ENCODE assay signal across 11 mouse cellular contexts in genomic region chr11:115052206-115052605, GRCm38 (mm10). TPM values are rescaled to one million over a fixed set of nuclear protein-coding genes. Genes with fewer than 3 reads are reported as not detected.
DNase-seq lines count a peak whose midpoint lies in the region; ATAC-seq lines count a peak whose summit lies in the region.
"Had no signal": no experiment of that assay in that cellular context is flagged by ENCODE, and none has a peak within 500 bp of the region (broad histone marks: within the 10 kb centered on the region; RNA-seq: fewer than 3 reads in every experiment).

No protein-coding gene starts in this region.

- 1% methylated on average over 9 of the region's 9 CpGs for WGBS in kidney, embryonic 14.5 days
- WGBS in embryonic facial prominence, embryonic 10.5 days = 3% methylated on average over 9 of the region's 9 CpGs

- H3K27ac ChIP-seq in kidney, embryonic 14.5 days (ENCODE audit: low read depth, low read length) = no peak overlapping the region
- H3K27ac ChIP-seq in embryonic facial prominence, embryonic 10.5 days (replicated peaks) = no peak overlapping the region
- H3K27ac ChIP-seq: embryonic facial prominence, embryonic 12.5 days had no signal

- no peaks in the 10 kb centered on the region for H3K27me3 ChIP-seq in kidney, embryonic 14.5 days (ENCODE audit: control insufficient read depth, insufficient read depth, low read length)
- no peaks in the 10 kb centered on the region for H3K27me3 ChIP-seq in embryonic facial prominence, embryonic 10.5 days (replicated peaks; ENCODE audit: low read depth, poor library complexity, severe bottlenecking)
- H3K27me3 ChIP-seq: embryonic facial prominence, embryonic 12.5 days had no signal

- no peaks in the 10 kb centered on the region for H3K4me1 ChIP-seq in kidney, embryonic 14.5 days (ENCODE audit: control insufficient read depth, insufficient read depth, low read length)
- no peaks in the 10 kb centered on the region for H3K4me1 ChIP-seq in embryonic facial prominence, embryonic 10.5 days
- H3K4me1 ChIP-seq: embryonic facial prominence, embryonic 12.5 days had no signal

- no peak overlapping the region for H3K9ac ChIP-seq in kidney, embryonic 14.5 days (ENCODE audit: low read depth, low read length)
- H3K9ac ChIP-seq: embryonic facial prominence, embryonic 12.5 days had no signal

- no peak overlapping the region for H3K4me2 ChIP-seq in kidney, embryonic 14.5 days (replicated peaks; ENCODE audit: low read depth, low read length)
- H3K4me2 ChIP-seq: embryonic facial prominence, embryonic 12.5 days had no signal

- no peak overlapping the region for H3K4me3 ChIP-seq in kidney, embryonic 14.5 days (ENCODE audit: low read length)
- H3K4me3 ChIP-seq in embryonic facial prominence, embryonic 10.5 days = no peak overlapping the region
- H3K4me3 ChIP-seq: embryonic facial prominence, embryonic 12.5 days had no signal

- H3K9me3 ChIP-seq in kidney, embryonic 14.5 days (ENCODE audit: control insufficient read depth, low read length) = no peaks in the 10 kb centered on the region
- H3K9me3 ChIP-seq in embryonic facial prominence, embryonic 10.5 days = no peaks in the 10 kb centered on the region
- H3K9me3 ChIP-seq: embryonic facial prominence, embryonic 12.5 days had no signal

- peak; percentile 9 for DNase-seq in kidney, adult 11 months
- peak; percentile 90 for DNase-seq in R1 (ENCODE audit: low read depth, low spot score)
- DNase-seq in embryonic facial prominence, embryonic 10.5 days (ENCODE audit: low spot score) = peak; percentile 76
- no peak for DNase-seq in layer of hippocampus, adult 8-10 months (ENCODE audit: low spot score in 2 of 2)
- DNase-seq in spleen, postnatal 36 days (ENCODE audit: low spot score in 2 of 2) = no peak
- no peak for DNase-seq in gastrocnemius, postnatal 25 days

- H3K36me3 ChIP-seq in kidney, embryonic 14.5 days (ENCODE audit: control insufficient read depth, insufficient read depth, low read length) = no peaks in the 10 kb centered on the region
- no peaks in the 10 kb centered on the region for H3K36me3 ChIP-seq in embryonic facial prominence, embryonic 10.5 days (replicated peaks)
- H3K36me3 ChIP-seq: embryonic facial prominence, embryonic 12.5 days had no signal

- no peak for ATAC-seq in kidney, embryonic 14.5 days (ENCODE audit: low FRiP score, low TSS enrichment)
- ATAC-seq in megakaryocyte-erythroid progenitor cell, adult 5-6 weeks (replicated peaks; ENCODE audit: low FRiP score, low TSS enrichment, poor library complexity, severe bottlenecking) = peak; percentile 60

RNA-seq across cellular contexts. Expression of gene Cd300ld3, which starts 4.0 kb away (rescaled TPM):
- not detected in 2 replicates for polyA plus RNA-seq in kidney, embryonic 14.5 days (2014; fragmentation: Nextera tagmentation; extraction: Ambion mirVana)
- polyA plus RNA-seq in embryonic facial prominence, embryonic 10.5 days (2016; fragmentation: Nextera tagmentation; extraction: Ambion mirVana) = not detected in 2 replicates
- total RNA-seq in megakaryocyte-erythroid progenitor cell, adult 5-6 weeks (2014; fragmentation: Nextera tagmentation) = not detected in 2 replicates
- 1.3 TPM in 1 of 2 replicates, not detected in the other for total RNA-seq in megakaryocyte-erythroid progenitor cell, adult 5-6 weeks (2017)
- 1 to 10 TPM in 2 of 4 experiments, under 1 TPM in 1, not detected in 1; 0.45 to 3.7 (median 3.6) TPM for total RNA-seq in layer of hippocampus, adult 8-10 months (2022)
- 1 to 10 TPM; 1.2 to 3.7 TPM for total RNA-seq in gastrocnemius, postnatal 25 days (2021)
- polyA plus RNA-seq: embryonic facial prominence, embryonic 12.5 days; liver, embryonic 16.5 days; stomach, embryonic 16.5 days had no signal

RNA-seq across cellular contexts. Expression of gene Cd300e, which starts 9.8 kb away (rescaled TPM):
- polyA plus RNA-seq in kidney, embryonic 14.5 days (2014; fragmentation: Nextera tagmentation; extraction: Ambion mirVana) = not detected in 2 replicates
- polyA plus RNA-seq in embryonic facial prominence, embryonic 10.5 days (2016; fragmentation: Nextera tagmentation; extraction: Ambion mirVana) = not detected in 2 replicates
- not detected in 2 replicates for total RNA-seq in megakaryocyte-erythroid progenitor cell, adult 5-6 weeks (2014; fragmentation: Nextera tagmentation)
- not detected in 2 replicates for total RNA-seq in megakaryocyte-erythroid progenitor cell, adult 5-6 weeks (2017)
- under 1 TPM in 3 of 4 experiments, not detected in 1; 0.14 to 0.20 (median 0.18) TPM for total RNA-seq in layer of hippocampus, adult 8-10 months (2022)
- total RNA-seq in gastrocnemius, postnatal 25 days (2021) = not detected

RNA-seq across cellular contexts. Expression of gene Cd300ld5, which starts 14.6 kb away (rescaled TPM):
- polyA plus RNA-seq in kidney, embryonic 14.5 days (2014; fragmentation: Nextera tagmentation; extraction: Ambion mirVana) = not detected in 2 replicates
- polyA plus RNA-seq in embryonic facial prominence, embryonic 10.5 days (2016; fragmentation: Nextera tagmentation; extraction: Ambion mirVana) = not detected in 2 replicates
- not detected in 2 replicates for total RNA-seq in megakaryocyte-erythroid progenitor cell, adult 5-6 weeks (2014; fragmentation: Nextera tagmentation)
- total RNA-seq in megakaryocyte-erythroid progenitor cell, adult 5-6 weeks (2017) = 1.3 TPM in 1 of 2 replicates, not detected in the other
- 1 to 10 TPM in 1 of 4 experiments, under 1 TPM in 1, not detected in 2; 0.45 to 4.0 TPM for total RNA-seq in layer of hippocampus, adult 8-10 months (2022)
- total RNA-seq in gastrocnemius, postnatal 25 days (2021) = 1 to 10 TPM in 1 of 2 experiments, not detected in 1; 3.5 TPM
- polyA plus RNA-seq: embryonic facial prominence, embryonic 12.5 days; liver, embryonic 16.5 days; stomach, embryonic 16.5 days had no signal

RNA-seq across cellular contexts. Expression of gene Cd300ld4, which starts 25.4 kb away (rescaled TPM):
- not detected in 2 replicates for polyA plus RNA-seq in kidney, embryonic 14.5 days (2014; fragmentation: Nextera tagmentation; extraction: Ambion mirVana)
- not detected in 2 replicates for polyA plus RNA-seq in embryonic facial prominence, embryonic 10.5 days (2016; fragmentation: Nextera tagmentation; extraction: Ambion mirVana)
- total RNA-seq in megakaryocyte-erythroid progenitor cell, adult 5-6 weeks (2014; fragmentation: Nextera tagmentation) = not detected in 2 replicates
- 1.3 TPM in 1 of 2 replicates, not detected in the other for total RNA-seq in megakaryocyte-erythroid progenitor cell, adult 5-6 weeks (2017)
- total RNA-seq in layer of hippocampus, adult 8-10 months (2022) = 1 to 10 TPM in 3 of 4 experiments, under 1 TPM in 1; 0.69 to 3.5 (median 1.8) TPM
- not detected for total RNA-seq in gastrocnemius, postnatal 25 days (2021)
- polyA plus RNA-seq: embryonic facial prominence, embryonic 12.5 days; liver, embryonic 16.5 days; stomach, embryonic 16.5 days had no signal

RNA-seq across cellular contexts. Expression of gene Cd300ld2, which starts 36.2 kb away (rescaled TPM):
- not detected in 2 replicates for polyA plus RNA-seq in kidney, embryonic 14.5 days (2014; fragmentation: Nextera tagmentation; extraction: Ambion mirVana)
- not detected in 2 replicates for polyA plus RNA-seq in embryonic facial prominence, embryonic 10.5 days (2016; fragmentation: Nextera tagmentation; extraction: Ambion mirVana)
- not detected in 2 replicates for total RNA-seq in megakaryocyte-erythroid progenitor cell, adult 5-6 weeks (2014; fragmentation: Nextera tagmentation)
- not detected in 2 replicates for total RNA-seq in megakaryocyte-erythroid progenitor cell, adult 5-6 weeks (2017)
- not detected for total RNA-seq in layer of hippocampus, adult 8-10 months (2022)
- not detected for total RNA-seq in gastrocnemius, postnatal 25 days (2021)
- polyA plus RNA-seq: embryonic facial prominence, embryonic 12.5 days; liver, embryonic 16.5 days; stomach, embryonic 16.5 days had no signal

Comparison
In these comparisons a context has a peak if more than half of its experiments do, and no peak if none do; other contexts are left out.
1. DNase-seq: peak in kidney, adult 11 months (single experiment), R1 (single experiment) and embryonic facial prominence, embryonic 10.5 days (single experiment); none in layer of hippocampus, adult 8-10 months (0 of 2), spleen, postnatal 36 days (0 of 2) and gastrocnemius, postnatal 25 days (single experiment).